Mouse (Mus musculus): ENCODE results near the gene Il1b.

GRCm38 (mm10) chr2:129360975-129361560 is 9.9 kb downstream of the Il1b start:
- no peak for TF ChIP-seq POLR2A (IDR thresholded peaks at IDR 0.05; ENCODE audit: extremely low read depth, insufficient read depth, low read length)
- TF ChIP-seq CTCF (IDR thresholded peaks at IDR 0.05; ENCODE audit: extremely low read depth, insufficient read depth, low read length), result no peak
